Mouse (Mus musculus) cerebellum, adult 2 months (tissue): Measurements from ENCODE around the gene Hdac9. TPM values are rescaled to one million over a fixed set of nuclear protein-coding genes. Genes with fewer than 3 reads are reported as not detected.
"Not testable (repeated sequence)": the region's sequence is repeated elsewhere in the genome, so short reads cannot be mapped to it uniquely, and the experiment has no call there.

Source experiments
- DNase-seq, 2 experiments: peaks; one replicate each; pipeline ENCODE4 v3.0.0; 2021
- H3K27ac ChIP-seq: fragments of 200-500 bp; 2 replicates; pipeline ENCODE4 v1.5.1; 2012; ENCODE audit warnings: low read length, control low read depth, inconsistent platforms; ENCODE audit not compliant: insufficient read depth
- H3K27me3 ChIP-seq: fragments of 200-500 bp; 2 replicates; pipeline ENCODE4 v1.6.1; 2012; ENCODE audit warnings: inconsistent platforms, mild to moderate bottlenecking, low read length, moderate library complexity; ENCODE audit not compliant: control insufficient read depth, insufficient read depth
- H3K4me1 ChIP-seq: fragments of 200-500 bp; 2 replicates; pipeline ENCODE4 v1.6.1; 2011; ENCODE audit warnings: low read length; ENCODE audit not compliant: control insufficient read depth, insufficient read depth
- H3K4me3 ChIP-seq: fragments of 200-500 bp; replicated peaks from 2 replicates; pipeline ENCODE3; 2011; ENCODE audit warnings: mild to moderate bottlenecking, low read depth, low read length, control low read depth; ENCODE audit not compliant: insufficient read depth
- CTCF ChIP-seq: fragments of 200-500 bp; IDR thresholded peaks from 2 replicates; pipeline ENCODE4 v1.5.1; 2011; ENCODE audit warnings: low read depth, mild to moderate bottlenecking, control low read depth, low read length, moderate library complexity, borderline replicate concordance; ENCODE audit not compliant: insufficient read depth
- POLR2A ChIP-seq: fragments of 200-500 bp; IDR thresholded peaks from 2 replicates; pipeline ENCODE4 v1.6.1; 2011; ENCODE audit warnings: low read length, control low read depth, borderline replicate concordance; ENCODE audit not compliant: insufficient read depth
- WGBS: fragments of 180-500 bp; shearing (Covaris S2); methylation state at CpG from one replicate; pipeline ENCODE4 v1.1.7; 2018; 5-methylcytosine and 5-hydroxymethylcytosine counted together
- polyA plus RNA-seq: library from polyadenylated mRNA; depleted of rRNA; stranded (reverse); fragments of >200 nt; gene quantifications from 2 replicates; pipeline ENCODE4 v1.2.3, GENCODE M21; 2012

The Hdac9 gene
- polyA plus RNA-seq, 1 experiment: 9.3 TPM

DNA sequence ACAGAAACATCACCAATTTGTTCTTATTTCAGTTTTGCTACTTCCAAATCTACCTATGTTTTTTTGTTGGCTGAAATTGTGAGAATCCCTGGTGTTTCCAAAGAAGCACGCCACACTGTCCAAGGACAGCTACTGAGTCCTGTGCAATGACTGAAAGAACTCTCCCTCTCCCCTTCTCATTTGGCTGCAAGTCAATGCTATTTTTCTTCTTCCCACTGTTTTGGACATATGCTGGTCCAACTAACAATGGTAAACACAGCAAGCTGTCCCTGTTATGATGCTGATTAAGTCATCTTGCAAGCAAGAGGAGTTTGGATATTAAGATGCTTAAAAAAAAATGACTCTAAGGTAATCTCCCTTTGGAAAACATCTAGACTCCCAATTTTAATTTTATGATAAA, 455.2 kb downstream of the Hdac9 start:
- H3K27me3 ChIP-seq: no peaks in the 10 kb centered on the region; the same call in 1 of the 2 replicates
- TF ChIP-seq CTCF (no peak), POLR2A (no peak)
- no peak overlapping the region for H3K27ac ChIP-seq
- DNase-seq: peak in 1 of 2 experiments; percentile 73
- WGBS: 0% methylated on average over 1 of the region's 1 CpGs
- no peaks in the 10 kb centered on the region for H3K4me1 ChIP-seq
- no peak overlapping the region for H3K4me3 ChIP-seq

- H3K4me1 ChIP-seq: no peaks in the 10 kb centered on the region
- WGBS: 94% methylated on average over 5 of the region's 5 CpGs
- no peaks in the 10 kb centered on the region for H3K27me3 ChIP-seq
- DNase-seq: no peak
- no peak overlapping the region for H3K27ac ChIP-seq
- TF ChIP-seq POLR2A (no peak), CTCF (no peak)
- H3K4me3 ChIP-seq: no peak overlapping the region
Observed at GRCm38 (mm10) chr12:34452643-34453042, 464.3 kb downstream of the Hdac9 start.

GRCm38 (mm10) chr12:34451198-34451597, 465.7 kb downstream of the Hdac9 start:
- no peaks in the 10 kb centered on the region for H3K4me1 ChIP-seq
- 59% methylated on average over 2 of the region's 2 CpGs for WGBS
- TF ChIP-seq CTCF (peak; percentile 53), POLR2A (no peak)
- peak in 1 of 2 experiments; percentile 22 for DNase-seq
- H3K27ac ChIP-seq: no peak overlapping the region
- no peaks in the 10 kb centered on the region for H3K27me3 ChIP-seq
- H3K4me3 ChIP-seq: no peak overlapping the region

GRCm38 (mm10) chr12:34444724-34445123, 472.2 kb downstream of the Hdac9 start:
- not testable (repeated sequence) for H3K27ac ChIP-seq, DNase-seq, H3K4me1 ChIP-seq, H3K27me3 ChIP-seq, H3K4me3 ChIP-seq
- 97% methylated on average over 1 of the region's 1 CpGs for WGBS

GRCm38 (mm10) chr12:34440930-34441329, 476.0 kb downstream of the Hdac9 start:
- no peaks in the 10 kb centered on the region for H3K27me3 ChIP-seq
- H3K27ac ChIP-seq: no peak overlapping the region

DNA sequence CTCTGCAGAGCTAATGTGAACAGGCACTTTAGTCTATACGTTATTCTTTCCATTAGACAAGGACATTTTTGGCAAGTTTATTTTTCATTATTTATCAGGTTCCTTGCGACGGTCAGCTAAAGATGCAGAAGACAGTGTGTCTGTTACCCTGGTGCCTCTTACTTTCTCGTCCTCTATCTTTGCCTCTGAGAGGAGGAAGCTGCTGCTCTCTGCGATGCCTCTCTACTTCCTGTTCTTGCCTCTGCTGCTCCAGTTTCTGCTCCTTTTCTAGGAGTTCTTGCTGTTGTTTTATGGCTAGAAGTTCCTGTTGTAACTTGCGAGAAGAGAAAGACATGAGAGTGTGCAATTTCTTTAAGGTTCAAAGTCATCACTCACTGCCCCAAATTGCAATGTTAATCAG, 484.0 kb downstream of the Hdac9 start:
- TF ChIP-seq CTCF: no peak
- TF ChIP-seq POLR2A: no peak
- H3K27me3 ChIP-seq: no peaks in the 10 kb centered on the region
- whole genome bisulfite sequencing: 87% methylated on average over 6 of the region's 6 CpGs

More at GRCm38 (mm10) chr12:34440930-34441329, 476.0 kb downstream of the Hdac9 start:
- DNase-seq: no peak
- TF ChIP-seq CTCF (no peak), POLR2A (no peak)
- WGBS: 67% methylated on average over 8 of the region's 8 CpGs
- H3K4me3 ChIP-seq: no peak overlapping the region
- H3K4me1 ChIP-seq: no peaks in the 10 kb centered on the region

DNA sequence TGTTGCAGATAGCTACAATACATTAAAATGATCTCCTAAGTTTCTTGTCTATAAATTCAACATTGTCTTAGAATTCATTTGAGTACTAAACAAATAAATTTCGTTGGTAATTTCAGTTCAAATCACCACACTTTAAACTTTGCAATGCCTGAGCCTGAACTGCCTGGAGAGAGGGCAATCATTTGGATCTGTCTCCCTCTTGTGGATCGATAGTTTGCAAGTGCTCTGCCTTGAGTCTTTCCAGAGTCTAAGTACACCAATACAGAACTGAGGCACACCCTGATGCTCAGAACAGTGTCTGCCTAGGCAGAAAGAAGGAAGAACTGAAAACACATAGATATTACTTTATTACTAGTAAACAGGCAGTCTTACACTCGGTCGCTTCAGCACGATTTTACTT, 484.4 kb downstream of the Hdac9 start:
- DNase-seq: peak in 1 of 2 experiments; percentile 8
- no peaks in the 10 kb centered on the region for H3K27me3 ChIP-seq

More for the DNA sequence above, 484.0 kb downstream of the Hdac9 start:
- H3K4me3 ChIP-seq: no peak overlapping the region
- H3K4me1 ChIP-seq: no peaks in the 10 kb centered on the region
- H3K27ac ChIP-seq: no peak overlapping the region
- DNase-seq: no peak

GRCm38 (mm10) chr12:34431832-34432231, 485.1 kb downstream of the Hdac9 start:
- H3K4me1 ChIP-seq: no peaks in the 10 kb centered on the region
- TF ChIP-seq POLR2A: no peak
- no peaks in the 10 kb centered on the region for H3K27me3 ChIP-seq
- no peak overlapping the region for H3K4me3 ChIP-seq
- H3K27ac ChIP-seq: no peak overlapping the region
- DNase-seq: no peak
- WGBS: 94% methylated on average over 5 of the region's 5 CpGs

More for the DNA sequence above, 484.4 kb downstream of the Hdac9 start:
- Histone ChIP-seq H3K4me3 (no peak overlapping the region), H3K27ac (no peak overlapping the region), H3K4me1 (no peaks in the 10 kb centered on the region)
- TF ChIP-seq POLR2A: no peak
- TF ChIP-seq CTCF: peak; percentile 15; the same call in 1 of the 2 replicates
- WGBS: 61% methylated on average over 5 of the region's 5 CpGs
